Mouse (Mus musculus) CH12.LX (cell line): ENCODE data around the gene Gm28845. TPM values are rescaled to one million over a fixed set of nuclear protein-coding genes. Genes with fewer than 3 reads are reported as not detected.
"Not testable (repeated sequence)": the region's sequence is repeated elsewhere in the genome, so short reads cannot be mapped to it uniquely, and the experiment has no call there.

Experiments
- DNase-seq: peaks from one replicate; pipeline ENCODE4 v3.0.0-alpha.2; 2013; ENCODE audit errors: extremely low read depth
- H3K27ac ChIP-seq: 2 replicates; pipeline ENCODE4 v1.5.1; 2012; ENCODE audit warnings: low read depth, mild to moderate bottlenecking, control low read depth, moderate library complexity; ENCODE audit not compliant: insufficient read depth
- H3K27me3 ChIP-seq: replicated peaks from 2 replicates; pipeline ENCODE3; 2012; ENCODE audit warnings: inconsistent platforms
- H3K36me3 ChIP-seq, 2 experiments: replicated peaks in 1 of 2; 2 replicates each; pipeline versions ENCODE3 to v1.6.1; 2012; ENCODE audit warnings: inconsistent platforms in 1 of 2, low read length in 1 of 2, mild to moderate bottlenecking in 1 of 2, mixed read lengths in 1 of 2, moderate library complexity in 1 of 2; ENCODE audit not compliant: control insufficient read depth in 1 of 2, insufficient read depth in 1 of 2
- H3K4me1 ChIP-seq, 2 experiments: 2 replicates each; pipeline ENCODE4 v1.6.1; 2012; ENCODE audit warnings: inconsistent platforms in 1 of 2, moderate library complexity in 1 of 2; ENCODE audit not compliant: insufficient read depth in 2 of 2, control insufficient read depth in 1 of 2
- H3K4me2 ChIP-seq: 2 replicates; pipeline ENCODE4 v1.6.1; 2012; ENCODE audit warnings: low read depth, mild to moderate bottlenecking, control low read depth; ENCODE audit not compliant: poor library complexity, insufficient read depth, severe bottlenecking
- H3K4me3 ChIP-seq, 3 experiments: fragments of 150-350 bp in 1 of 3; sonication (generic) in 1 of 3; replicated peaks in 1 of 3; 2 replicates each; pipeline versions ENCODE3 to v1.5.1; 2011 to 2012; ENCODE audit warnings: low read depth in 2 of 3, low read length in 2 of 3, mild to moderate bottlenecking in 2 of 3, moderate library complexity in 2 of 3, control low read depth in 1 of 3, improper control_type of control experiment in 1 of 3, inconsistent platforms in 1 of 3, mixed read lengths in 1 of 3; ENCODE audit not compliant: poor library complexity in 1 of 3
- H3K79me2 ChIP-seq: replicated peaks from 2 replicates; pipeline ENCODE4 v1.6.1; 2012; ENCODE audit warnings: mild to moderate bottlenecking, moderate library complexity; ENCODE audit not compliant: control insufficient read depth, poor library complexity, insufficient read depth, severe bottlenecking; ENCODE audit errors: extremely low read depth
- H3K9ac ChIP-seq: 2 replicates; pipeline ENCODE4 v1.6.1; 2012; ENCODE audit warnings: low read depth, mild to moderate bottlenecking, control low read depth, moderate library complexity; ENCODE audit not compliant: insufficient read depth
- H3K9me3 ChIP-seq: replicated peaks from 2 replicates; pipeline ENCODE3; 2012; ENCODE audit warnings: low read length, inconsistent platforms, mixed read lengths
- E2F4 ChIP-seq: IDR thresholded peaks from 2 replicates; pipeline ENCODE4 v1.6.1; 2011; ENCODE audit warnings: low read depth, low read length, improper control_type of control experiment; ENCODE audit not compliant: insufficient replicate concordance
- ELF1 ChIP-seq: IDR thresholded peaks from 2 replicates; pipeline ENCODE4 v1.6.1; 2014; ENCODE audit warnings: low read depth, mild to moderate bottlenecking, inconsistent platforms, low read length, improper control_type of control experiment
- ETS1 ChIP-seq: conservative IDR thresholded peaks from 2 replicates; pipeline ENCODE4 v1.6.1; 2012; ENCODE audit warnings: low read depth, mild to moderate bottlenecking, inconsistent platforms, low read length, improper control_type of control experiment, moderate library complexity
- GABPA ChIP-seq: IDR thresholded peaks from 2 replicates; pipeline ENCODE4 v1.6.1; 2012; ENCODE audit warnings: low read depth, low read length, improper control_type of control experiment, inconsistent platforms; ENCODE audit not compliant: insufficient replicate concordance
- HCFC1 ChIP-seq: IDR thresholded peaks from 2 replicates; pipeline ENCODE4 v1.6.1; 2012; ENCODE audit warnings: low read depth, mild to moderate bottlenecking, inconsistent platforms, low read length, improper control_type of control experiment
- JUND ChIP-seq: conservative IDR thresholded peaks from 2 replicates; pipeline ENCODE4 v1.6.1; 2011; ENCODE audit warnings: low read depth, low read length, improper control_type of control experiment
- MXI1 ChIP-seq: IDR thresholded peaks from 2 replicates; pipeline ENCODE4 v1.6.1; 2011; ENCODE audit warnings: mild to moderate bottlenecking, low read depth, low read length, improper control_type of control experiment
- UBTF ChIP-seq: IDR thresholded peaks from 2 replicates; pipeline ENCODE4 v1.6.1; 2012; ENCODE audit warnings: low read depth, mild to moderate bottlenecking, inconsistent platforms, low read length, improper control_type of control experiment, moderate library complexity
- USF2 ChIP-seq: conservative IDR thresholded peaks from 2 replicates; pipeline ENCODE4 v1.6.1; 2011; ENCODE audit warnings: low read depth, low read length, improper control_type of control experiment
- dilution Hi-C: fragments of 300-500 bp; cut with MboI; formaldehyde crosslinking; loops from 2 replicates; pipeline ENCODE4 v1.14.3; 2020; ENCODE audit warnings: low sequenced_read_pairs; ENCODE audit not compliant: extremely low pct_unique_long_range_greater_than_20kb, extremely low pct_ligation_motif_present
- in situ Hi-C: fragments of 300-500 bp; cut with MboI; formaldehyde crosslinking; loops from 3 replicates; pipeline ENCODE4 v1.14.3; 2019; ENCODE audit warnings: low sequenced_read_pairs, low pct_ligation_motif_present, low pct_unique_long_range_greater_than_20kb, mixed read lengths
- polyA plus RNA-seq: library from polyadenylated mRNA; unstranded; fragments of >175 nt; gene quantifications from 2 replicates; pipeline ENCODE4 v1.2.1, GENCODE M21; 2012; ENCODE audit warnings: low read depth; ENCODE audit not compliant: insufficient read length
- total RNA-seq, 2 experiments: library from RNA; depleted of rRNA; stranded (reverse); fragments of 300-350 nt in 1 of 2; fragments of >200 nt in 1 of 2; gene quantifications; 2 replicates each; pipeline ENCODE4 v1.2.3; 2012 to 2014

Gm28845 gene
- total and polyA plus RNA-seq, 3 experiments = not detected

- peak; percentile 17 for DNase-seq
- Histone ChIP-seq H3K4me3 (no peak overlapping the region), H3K36me3 (no peaks in the 10 kb centered on the region), H3K4me2 (no peak overlapping the region), H3K27me3 (no peaks in the 10 kb centered on the region), H3K79me2 (no peaks in the 10 kb centered on the region), H3K4me1 (peaks cover 0 to 15% of the 10 kb centered on the region in 2 experiments; a peak in 3 of 4 replicates), H3K27ac (no peak overlapping the region), H3K9me3 (peaks cover 2% of the 10 kb centered on the region), H3K9ac (no peak overlapping the region)
- in situ Hi-C loops (no loop called here), dilution Hi-C loops (no loop called here)
- no peak for TF ChIP-seq JUND
- no peak for TF ChIP-seq ETS1
- TF ChIP-seq USF2 = no peak
- TF ChIP-seq E2F4 = no peak
- TF ChIP-seq HCFC1 = no peak
- no peak for TF ChIP-seq UBTF
- no peak for TF ChIP-seq MXI1
- TF ChIP-seq GABPA = no peak
- TF ChIP-seq ELF1 = no peak
These were observed 67.7 kb downstream of the Gm28845 start for GRCm38 (mm10) chr1:65051696-65052095.

DNA sequence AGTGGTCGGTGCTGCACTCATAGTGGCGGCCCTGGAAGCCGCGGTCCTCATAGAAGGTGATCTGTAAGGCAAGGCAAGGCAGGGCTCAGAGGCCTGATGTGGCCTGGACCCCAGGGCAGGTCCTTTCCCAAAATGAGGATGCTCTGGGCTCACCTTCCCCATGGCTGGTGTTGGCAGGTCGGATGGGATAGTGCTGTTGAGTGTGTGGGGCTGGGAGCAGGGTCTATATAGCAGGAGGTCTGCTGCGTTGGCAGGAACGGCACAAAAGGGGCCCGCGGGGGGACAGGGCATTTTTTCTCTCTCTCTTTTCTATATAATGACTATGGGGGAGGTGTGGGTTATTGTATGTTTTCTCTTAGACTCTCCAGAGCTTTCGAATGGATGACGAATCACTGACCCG is 68.4 kb downstream of the Gm28845 start, which contains the start of gene Cryge:
TSS of gene Cryge (minus strand) at position 198 of the 400 bp plus-strand sequence.
- H3K4me2 ChIP-seq, H3K4me3 ChIP-seq, DNase-seq, H3K36me3 ChIP-seq, H3K27me3 ChIP-seq, H3K9me3 ChIP-seq, in situ Hi-C loops, H3K27ac ChIP-seq, H3K79me2 ChIP-seq, H3K9ac ChIP-seq, dilution Hi-C loops: not testable (repeated sequence)
- H3K4me1 ChIP-seq = peaks cover 0 to 15% of the 10 kb centered on the region in 2 experiments; a peak in 3 of 4 replicates

Other genes starting within 250 kb of the Gm28845 start
- 14.1 and 14.6 TPM in 2 replicates for gene Plekhm3, start 162.7 kb downstream of the Gm28845 start, total RNA-seq (2012; rRNA removed)
- 9.5 and 9.9 TPM in 2 replicates for gene Plekhm3, start 162.7 kb downstream of the Gm28845 start, total RNA-seq (2014; rRNA removed)
- 11.3 and 13.0 TPM in 2 replicates for gene Plekhm3, start 162.7 kb downstream of the Gm28845 start, polyA plus RNA-seq
- not detected in 2 replicates for gene Akr1cl, start 86.8 kb downstream of the Gm28845 start, total RNA-seq (2012; rRNA removed)
- not detected in 2 replicates for gene Akr1cl, start 86.8 kb downstream of the Gm28845 start, total RNA-seq (2014; rRNA removed)
- gene Akr1cl, start 86.8 kb downstream of the Gm28845 start, polyA plus RNA-seq = not detected in 2 replicates
- not detected in 2 replicates for gene Cryge, start 68.4 kb downstream of the Gm28845 start, total RNA-seq (2012; rRNA removed)
- not detected in 2 replicates for gene Cryge, start 68.4 kb downstream of the Gm28845 start, total RNA-seq (2014; rRNA removed)
- gene Cryge, start 68.4 kb downstream of the Gm28845 start, polyA plus RNA-seq = not detected in 2 replicates
- gene Crygd, start 56.1 kb downstream of the Gm28845 start, total RNA-seq (2012; rRNA removed) = not detected in 2 replicates
- gene Crygd, start 56.1 kb downstream of the Gm28845 start, total RNA-seq (2014; rRNA removed) = not detected in 2 replicates
- gene Crygd, start 56.1 kb downstream of the Gm28845 start, polyA plus RNA-seq = not detected in 2 replicates
- not detected in 2 replicates for gene Crygc, start 45.9 kb downstream of the Gm28845 start, total RNA-seq (2012; rRNA removed)
- gene Crygc, start 45.9 kb downstream of the Gm28845 start, total RNA-seq (2014; rRNA removed) = not detected in 2 replicates
- not detected in 2 replicates for gene Crygc, start 45.9 kb downstream of the Gm28845 start, polyA plus RNA-seq
- not detected in 2 replicates for gene Crygb, start 37.3 kb downstream of the Gm28845 start, total RNA-seq (2012; rRNA removed)
- not detected in 2 replicates for gene Crygb, start 37.3 kb downstream of the Gm28845 start, total RNA-seq (2014; rRNA removed)
- not detected in 2 replicates for gene Crygb, start 37.3 kb downstream of the Gm28845 start, polyA plus RNA-seq
- not detected in 2 replicates for gene Cryga, start 16.2 kb downstream of the Gm28845 start, total RNA-seq (2012; rRNA removed)
- gene Cryga, start 16.2 kb downstream of the Gm28845 start, total RNA-seq (2014; rRNA removed) = not detected in 2 replicates
- gene Cryga, start 16.2 kb downstream of the Gm28845 start, polyA plus RNA-seq = not detected in 2 replicates
- gene D630023F18Rik, start 3.7 kb upstream of the Gm28845 start, total RNA-seq (2012; rRNA removed) = not detected in 2 replicates
- 0.13 and 0.18 TPM in 2 replicates for gene D630023F18Rik, start 3.7 kb upstream of the Gm28845 start, total RNA-seq (2014; rRNA removed)
- gene D630023F18Rik, start 3.7 kb upstream of the Gm28845 start, polyA plus RNA-seq = 0.17 TPM in 1 of 2 replicates, not detected in the other
- 8.1 and 9.3 TPM in 2 replicates for gene Idh1, start 66.9 kb upstream of the Gm28845 start, total RNA-seq (2012; rRNA removed)
- 20.6 and 23.4 TPM in 2 replicates for gene Idh1, start 66.9 kb upstream of the Gm28845 start, total RNA-seq (2014; rRNA removed)
- gene Idh1, start 66.9 kb upstream of the Gm28845 start, polyA plus RNA-seq = 11.1 and 11.2 TPM in 2 replicates
- 14.5 and 14.8 TPM in 2 replicates for gene Pikfyve, start 67.1 kb upstream of the Gm28845 start, total RNA-seq (2012; rRNA removed)
- gene Pikfyve, start 67.1 kb upstream of the Gm28845 start, total RNA-seq (2014; rRNA removed) = 25.5 and 26.7 TPM in 2 replicates
- 12.6 and 14.5 TPM in 2 replicates for gene Pikfyve, start 67.1 kb upstream of the Gm28845 start, polyA plus RNA-seq
- gene Pth2r, start 162.5 kb upstream of the Gm28845 start, total RNA-seq (2012; rRNA removed) = not detected in 2 replicates
- gene Pth2r, start 162.5 kb upstream of the Gm28845 start, total RNA-seq (2014; rRNA removed) = not detected in 2 replicates
- not detected in 2 replicates for gene Pth2r, start 162.5 kb upstream of the Gm28845 start, polyA plus RNA-seq